Mouse (Mus musculus): ENCODE measurements around the gene Pnpla1.

The Pnpla1 gene

DNA sequence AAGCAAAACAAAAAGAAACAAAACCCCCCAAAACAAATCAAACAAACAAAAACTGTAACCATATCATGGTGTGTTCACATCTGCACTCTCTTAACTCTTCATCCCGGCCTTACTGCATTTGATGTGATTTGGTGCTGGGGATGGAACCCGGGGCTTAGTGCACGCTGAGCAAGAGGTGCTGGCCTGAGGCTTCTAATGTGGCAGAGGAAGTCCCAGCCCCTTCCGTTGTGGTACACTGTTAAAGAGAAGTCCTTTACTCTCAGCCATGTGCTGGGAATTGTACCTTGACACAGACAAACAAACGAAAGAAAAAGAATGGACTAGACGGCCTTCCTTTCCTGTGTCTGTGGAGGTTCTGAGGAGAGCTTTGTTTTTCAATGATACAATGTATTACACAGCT is 63.9 kb downstream of the Pnpla1 start:
- DNase-seq (ENCODE audit: low spot score in 2 of 2): no peak

GRCm38 (mm10) chr17:28924957-28925595 is 66.9 kb downstream of the Pnpla1 start:
- DNase-seq (ENCODE audit: low spot score in 2 of 2): no peak

DNA sequence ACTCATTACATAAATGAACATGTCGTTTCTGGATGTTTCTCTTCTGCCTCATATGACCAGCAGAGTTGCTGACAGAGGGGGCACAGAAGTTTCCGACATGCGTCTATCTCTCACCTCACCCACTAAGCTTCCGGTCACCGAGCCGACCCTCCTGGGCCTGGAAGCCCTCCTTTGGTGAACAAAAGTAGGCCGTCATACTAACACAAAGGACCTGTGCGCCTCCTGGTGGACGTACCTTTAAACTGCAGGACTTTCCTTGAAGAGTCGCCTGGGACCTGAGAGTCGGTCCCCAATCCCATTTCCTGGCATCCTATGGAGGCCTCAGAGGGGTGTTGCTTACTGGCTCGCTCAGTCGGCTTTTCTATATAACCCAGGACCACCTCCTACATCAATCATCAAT is 68.2 kb downstream of the Pnpla1 start:
- DNase-seq (ENCODE audit: low spot score in 2 of 2): peak in 1 of 2 experiments; percentile 88

- DNase-seq (ENCODE audit: low spot score in 2 of 2): no peak
Measured at GRCm38 (mm10) chr17:28926866-28927635, 68.8 kb downstream of the Pnpla1 start.

DNA sequence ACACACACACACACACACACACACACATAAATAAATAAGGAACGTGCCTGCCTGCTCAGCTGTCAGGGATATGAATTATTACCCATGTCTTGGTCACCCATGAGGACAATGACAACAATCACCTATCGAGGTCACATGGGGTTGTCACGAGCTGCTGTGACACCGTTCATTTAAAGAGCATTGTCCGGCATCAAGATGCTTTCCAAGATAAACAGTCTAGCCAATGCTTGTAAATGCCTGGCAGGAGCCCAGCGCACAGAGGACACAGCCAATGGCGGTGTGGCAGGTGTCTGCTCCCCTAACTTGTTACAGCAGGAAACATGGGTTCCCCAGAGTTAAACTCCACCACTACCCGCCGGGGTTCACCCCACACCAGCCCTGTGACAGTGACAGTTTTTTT is 69.8 kb downstream of the Pnpla1 start:
- DNase-seq (ENCODE audit: low spot score in 2 of 2): no peak

DNA sequence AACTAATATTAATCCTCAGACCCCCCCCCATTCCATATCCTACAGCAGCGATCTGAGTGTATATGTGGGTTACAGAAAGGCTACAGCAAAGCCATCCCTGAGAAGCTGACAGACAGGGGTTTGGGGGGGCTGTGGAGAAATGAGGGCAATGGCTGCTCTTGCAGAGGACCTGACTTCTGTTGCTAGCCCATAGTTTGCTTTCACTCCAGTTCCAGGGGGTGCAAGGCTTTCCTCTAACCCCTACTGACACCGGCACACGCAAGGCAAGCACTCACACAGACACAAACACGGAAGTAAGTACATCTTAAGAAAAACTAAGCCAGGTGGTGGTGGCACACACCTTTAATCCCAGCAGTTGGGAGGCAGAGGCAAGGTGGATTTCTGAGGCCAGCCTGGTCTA is 71.2 kb downstream of the Pnpla1 start:
- DNase-seq (ENCODE audit: low spot score in 2 of 2): no peak

DNA sequence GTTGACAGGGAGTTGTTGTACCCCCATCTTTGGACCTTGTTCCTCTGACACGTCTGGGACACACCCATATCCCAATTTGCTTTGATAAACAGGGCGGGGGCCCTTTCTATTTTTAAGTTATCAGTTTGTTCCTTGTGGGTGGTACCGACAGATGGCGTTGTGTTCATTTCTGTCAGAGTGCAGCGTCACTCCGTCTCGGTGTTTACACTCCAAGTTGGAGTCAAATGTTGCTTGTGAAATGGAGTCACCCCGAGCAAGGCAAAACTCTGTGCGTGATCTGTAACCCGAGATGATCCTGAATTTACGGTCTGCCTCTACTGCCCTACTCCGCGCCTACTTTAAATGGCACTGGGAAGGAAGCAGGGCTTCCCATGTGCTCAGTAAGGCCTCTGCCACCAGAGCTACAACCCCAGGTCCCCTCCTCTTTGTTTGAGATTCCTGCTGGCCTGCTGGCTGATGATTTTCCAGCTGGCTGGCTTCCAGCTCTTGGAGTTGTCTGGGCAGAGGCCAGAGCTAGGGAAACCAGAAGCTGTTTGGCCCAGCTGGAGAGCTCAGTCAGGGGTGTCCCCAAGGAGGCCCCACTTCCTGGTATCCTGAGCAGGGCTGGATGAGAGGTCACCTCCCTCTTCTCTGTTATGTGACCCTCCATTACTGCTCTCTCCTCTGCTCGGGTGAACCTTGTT is 72.3 kb downstream of the Pnpla1 start:
- no peak for DNase-seq (ENCODE audit: low spot score in 2 of 2)

DNA sequence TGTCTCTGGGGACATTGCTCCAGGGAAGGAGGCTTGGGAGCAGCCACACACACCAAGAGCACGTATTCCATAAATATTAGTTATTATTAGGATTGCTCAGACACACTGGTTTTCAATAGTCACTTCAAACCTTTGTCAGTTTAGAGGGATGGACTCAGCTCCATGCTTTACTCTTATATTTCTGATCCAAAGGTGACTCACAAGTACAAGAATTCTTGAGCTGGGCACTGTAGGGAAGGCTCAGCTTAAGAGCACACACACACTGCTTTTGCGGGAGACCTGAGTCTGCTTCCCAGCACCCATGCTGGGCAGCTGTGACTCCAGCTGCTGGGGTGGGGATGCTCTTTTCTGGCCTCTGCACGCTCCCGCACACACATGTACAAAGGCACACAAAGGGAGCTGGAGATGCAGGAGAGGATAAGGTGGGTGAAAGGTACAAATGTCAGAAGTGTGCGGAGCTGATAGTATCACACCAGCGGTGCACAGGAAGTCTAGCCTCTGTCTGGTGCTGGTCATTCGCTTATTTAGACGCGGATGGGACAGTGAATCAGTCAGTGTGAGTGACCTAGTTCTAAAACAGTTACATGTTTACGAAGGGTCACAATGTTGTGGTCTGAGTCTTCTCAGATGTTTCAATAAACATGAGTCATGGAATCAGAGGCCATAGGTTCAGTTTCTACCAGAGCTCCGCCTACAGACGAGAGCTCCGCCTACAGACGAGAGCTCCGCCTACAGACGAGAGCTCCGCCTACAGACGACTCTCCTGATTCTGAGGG is 73.4 kb downstream of the Pnpla1 start:
- DNase-seq (ENCODE audit: low spot score in 2 of 2): no peak

- no peak for DNase-seq (ENCODE audit: low spot score in 2 of 2)
Measured at GRCm38 (mm10) chr17:28932274-28932673, 74.1 kb downstream of the Pnpla1 start.

DNA sequence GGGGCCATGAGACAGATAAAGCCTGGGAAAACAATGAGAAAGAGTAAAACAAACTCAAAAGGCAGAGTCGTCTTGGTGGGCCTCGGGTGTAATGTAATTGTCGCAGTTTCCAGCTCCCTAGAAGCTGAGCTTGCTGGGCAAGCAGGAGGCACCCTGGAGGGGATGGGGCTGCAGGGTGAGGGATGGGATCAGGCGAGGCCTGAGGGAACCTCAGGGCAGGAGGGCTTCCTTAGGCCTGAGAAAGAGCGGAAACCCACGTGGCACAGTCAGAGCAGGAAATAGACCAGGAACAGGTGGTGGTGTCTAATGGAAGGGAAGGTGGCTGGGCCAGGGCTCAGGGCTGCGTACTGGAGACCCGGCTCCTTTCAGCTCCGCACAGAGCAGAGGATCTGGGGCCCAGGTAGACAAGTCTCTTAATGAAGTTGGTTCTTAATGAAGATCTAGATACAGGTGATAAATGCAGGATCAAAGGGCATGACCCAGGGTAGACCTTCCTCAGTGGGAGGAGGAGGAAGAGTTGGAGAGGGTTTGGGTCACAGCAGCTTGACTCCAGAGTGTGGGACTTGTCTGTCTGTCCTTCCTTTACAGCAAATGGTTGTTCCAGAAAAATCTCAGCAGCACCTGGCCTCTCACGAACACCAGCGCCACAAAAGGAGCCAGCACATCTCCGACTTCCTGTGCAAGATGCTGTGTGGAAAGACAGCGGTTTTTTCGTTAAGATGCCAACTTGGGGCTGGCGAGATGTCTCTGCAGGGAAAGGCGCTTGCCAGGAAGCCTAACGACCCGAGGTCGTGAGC is 76.1 kb downstream of the Pnpla1 start:
- no peak for DNase-seq (ENCODE audit: low spot score in 2 of 2)

DNA sequence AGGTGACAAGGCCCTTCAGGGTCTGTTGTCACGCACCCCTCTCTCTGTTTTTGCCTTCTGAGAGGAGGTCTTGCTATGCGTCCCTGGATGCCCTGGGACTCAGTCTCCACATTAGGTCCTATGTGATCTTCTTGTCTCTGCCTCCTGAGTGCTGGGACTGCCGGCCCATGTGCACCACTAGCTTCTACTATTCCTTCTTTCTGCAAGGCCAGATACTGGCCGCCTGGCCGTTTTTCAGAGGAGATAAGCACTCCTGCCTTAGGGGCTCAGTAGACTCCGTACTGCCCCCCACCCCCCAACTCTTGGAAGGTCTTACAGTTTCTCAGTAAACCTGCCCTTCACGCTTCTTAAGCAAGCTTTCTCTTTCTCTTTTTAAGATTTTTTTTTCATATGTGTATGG is 77.9 kb downstream of the Pnpla1 start:
- no peak for DNase-seq (ENCODE audit: low spot score in 2 of 2)

- no peak for DNase-seq (ENCODE audit: low spot score in 2 of 2)
Measured at GRCm38 (mm10) chr17:28936622-28937345, 78.6 kb downstream of the Pnpla1 start.
